Mouse (Mus musculus) MEL (cell line): ENCODE measurements around the gene Taar2. TPM values are rescaled to one million over a fixed set of nuclear protein-coding genes. Genes with fewer than 3 reads are reported as not detected.

Source experiments
- DNase-seq: peaks from one replicate; pipeline ENCODE4 v3.0.0; 2011; ENCODE audit warnings: low read depth, low spot score
- H3K27ac ChIP-seq: 2 replicates; pipeline ENCODE4 v1.5.1; 2012; ENCODE audit warnings: low read depth, mild to moderate bottlenecking, control low read depth, low read length, moderate library complexity; ENCODE audit not compliant: control insufficient read depth
- H3K27me3 ChIP-seq, 2 experiments: fragments of 150-350 bp in 1 of 2; sonication (generic) in 1 of 2; 2 replicates each; pipeline ENCODE4 v1.6.1; 2012; ENCODE audit warnings: low read length in 2 of 2, mild to moderate bottlenecking in 2 of 2, improper control_type of control experiment in 1 of 2, moderate library complexity in 1 of 2; ENCODE audit not compliant: insufficient read depth in 2 of 2, control insufficient read depth in 1 of 2
- H3K36me3 ChIP-seq, 2 experiments: 2 replicates each; pipeline ENCODE4 v1.6.1; 2012 to 2014; ENCODE audit warnings: low read length in 2 of 2, improper control_type of control experiment in 1 of 2, inconsistent platforms in 1 of 2, mild to moderate bottlenecking in 1 of 2; ENCODE audit not compliant: insufficient read depth in 2 of 2, control insufficient read depth in 1 of 2
- H3K4me1 ChIP-seq, 2 experiments: fragments of 150-350 bp in 1 of 2; sonication (generic) in 1 of 2; 2 replicates each; pipeline ENCODE4 v1.6.1; 2012; ENCODE audit warnings: low read length in 2 of 2, improper control_type of control experiment in 1 of 2, mild to moderate bottlenecking in 1 of 2; ENCODE audit not compliant: insufficient read depth in 2 of 2, control insufficient read depth in 1 of 2
- H3K4me3 ChIP-seq, 2 experiments: fragments of 150-350 bp in 1 of 2; sonication (generic) in 1 of 2; 2 replicates each; pipeline ENCODE4 v1.5.1; 2012; ENCODE audit warnings: low read depth in 2 of 2, low read length in 2 of 2, mild to moderate bottlenecking in 2 of 2, moderate library complexity in 2 of 2, control low read depth in 1 of 2, improper control_type of control experiment in 1 of 2; ENCODE audit not compliant: control insufficient read depth in 1 of 2, insufficient read depth in 1 of 2
- H3K79me2 ChIP-seq: 2 replicates; pipeline ENCODE4 v1.6.1; 2012; ENCODE audit warnings: mild to moderate bottlenecking, low read length, moderate library complexity; ENCODE audit not compliant: control insufficient read depth, poor library complexity, insufficient read depth
- H3K9ac ChIP-seq: 2 replicates; pipeline ENCODE4 v1.6.1; 2012; ENCODE audit warnings: low read depth, mild to moderate bottlenecking, control low read depth, low read length, moderate library complexity; ENCODE audit not compliant: control insufficient read depth, poor library complexity, severe bottlenecking
- H3K9me3 ChIP-seq: fragments of 150-350 bp; sonication (generic); replicated peaks from 2 replicates; pipeline ENCODE4 v1.6.1; 2012; ENCODE audit warnings: mild to moderate bottlenecking, low read length, improper control_type of control experiment, moderate library complexity; ENCODE audit not compliant: insufficient read depth
- CHD1 ChIP-seq: IDR thresholded peaks from 2 replicates; pipeline ENCODE4 v1.6.1; 2012; ENCODE audit warnings: low read depth, mild to moderate bottlenecking, inconsistent platforms, low read length, improper control_type of control experiment
- GABPA ChIP-seq: IDR thresholded peaks from 2 replicates; pipeline ENCODE4 v1.6.1; 2012; ENCODE audit warnings: low read depth, mild to moderate bottlenecking, inconsistent platforms, low read length, improper control_type of control experiment, moderate library complexity
- GATA1 ChIP-seq: IDR thresholded peaks from 2 replicates; pipeline ENCODE4 v1.6.1; 2011; ENCODE audit warnings: low read depth, low read length, improper control_type of control experiment
- HCFC1 ChIP-seq: IDR thresholded peaks from 2 replicates; pipeline ENCODE4 v1.6.1; 2012; ENCODE audit warnings: low read depth, mild to moderate bottlenecking, inconsistent platforms, low read length, improper control_type of control experiment, moderate library complexity
- JUND ChIP-seq: IDR thresholded peaks from 2 replicates; pipeline ENCODE4 v1.6.1; 2011; ENCODE audit warnings: low read depth, mild to moderate bottlenecking, improper control_type of control experiment, low read length
- MAZ ChIP-seq: IDR thresholded peaks from 2 replicates; pipeline ENCODE4 v1.6.1; 2012; ENCODE audit warnings: low read depth, mild to moderate bottlenecking, inconsistent platforms, low read length, improper control_type of control experiment
- NELFE ChIP-seq: IDR thresholded peaks from 2 replicates; pipeline ENCODE4 v1.6.1; 2011; ENCODE audit warnings: low read depth, low read length, improper control_type of control experiment
- NRF1 ChIP-seq: IDR thresholded peaks from 2 replicates; pipeline ENCODE4 v1.6.1; 2014; ENCODE audit warnings: low read depth, mild to moderate bottlenecking, inconsistent platforms, low read length, improper control_type of control experiment, moderate library complexity; ENCODE audit not compliant: poor library complexity, insufficient read depth, severe bottlenecking
- POLR2AphosphoS2 ChIP-seq: IDR thresholded peaks from 2 replicates; pipeline ENCODE4 v1.6.1; 2011; ENCODE audit warnings: low read length, improper control_type of control experiment
- POLR2AphosphoS5 ChIP-seq: IDR thresholded peaks from 2 replicates; pipeline ENCODE4 v1.6.1; 2012; ENCODE audit warnings: low read depth, borderline replicate concordance, mild to moderate bottlenecking, inconsistent platforms, low read length, moderate library complexity, mixed read lengths
- RCOR1 ChIP-seq: IDR thresholded peaks from 2 replicates; pipeline ENCODE4 v1.6.1; 2012; ENCODE audit warnings: low read depth, mild to moderate bottlenecking, inconsistent platforms, low read length, improper control_type of control experiment
- SIN3A ChIP-seq: IDR thresholded peaks from 2 replicates; pipeline ENCODE4 v1.6.1; 2012; ENCODE audit warnings: low read length, improper control_type of control experiment, inconsistent platforms
- TAL1 ChIP-seq: IDR thresholded peaks from 2 replicates; pipeline ENCODE4 v1.6.1; 2012; ENCODE audit warnings: mild to moderate bottlenecking, inconsistent platforms, low read length, moderate library complexity, mixed read lengths
- TCF12 ChIP-seq: IDR thresholded peaks from 2 replicates; pipeline ENCODE4 v1.6.1; 2014; ENCODE audit warnings: low read depth, mild to moderate bottlenecking, inconsistent platforms, low read length, improper control_type of control experiment, moderate library complexity
- polyA plus RNA-seq, 2 experiments: library from polyadenylated mRNA; stranded (reverse) in 1 of 2; unstranded in 1 of 2; fragments of >175 nt in 1 of 2; fragments of >200 nt in 1 of 2; gene quantifications; 2 replicates each; pipeline versions ENCODE4 v1.2.1 to v1.2.4; 2012; ENCODE audit warnings: low replicate concordance in 2 of 2, low read depth in 1 of 2; ENCODE audit not compliant: insufficient read length in 2 of 2, insufficient read depth in 1 of 2, missing spikeins in 1 of 2
- total RNA-seq: library from RNA; depleted of rRNA; stranded (reverse); fragments of 300-350 nt; gene quantifications from 2 replicates; pipeline ENCODE4 v1.2.3, GENCODE M21; 2012; rRNA removed

Gene Taar2
- total RNA-seq (not detected in 2 replicates), polyA plus RNA-seq (not detected)

GRCm38 (mm10) chr10:23938312-23938711 is at the start of gene Taar2:
Gene Taar2, plus strand, starts transcription at chr10:23938572.
- H3K79me2 ChIP-seq, result no peaks in the 10 kb centered on the region
- H3K27me3 ChIP-seq, result no peaks in the 10 kb centered on the region; a peak in 1 of 4 replicates
- no peak for DNase-seq
- no peak within 1 kb of the TSS for H3K4me3 ChIP-seq
- H3K9me3 ChIP-seq, result no peaks in the 10 kb centered on the region
- no peak within 1 kb of the TSS for H3K27ac ChIP-seq
- no peaks in the 10 kb centered on the region for H3K4me1 ChIP-seq
- H3K36me3 ChIP-seq, result no peaks in the 10 kb centered on the region
- H3K9ac ChIP-seq, result no peak within 1 kb of the TSS
- TF ChIP-seq TAL1 (no peak), NELFE (no peak), POLR2AphosphoS2 (no peak), GATA1 (no peak), CHD1 (no peak), JUND (no peak), GABPA (no peak), SIN3A (no peak)
- TF ChIP-seq, all 39 proteins: peak for 0

GRCm38 (mm10) chr10:23892987-23893386 is 45.4 kb upstream of the Taar2 start:
- no peaks in the 10 kb centered on the region for H3K27me3 ChIP-seq
- H3K4me1 ChIP-seq, result no peaks in the 10 kb centered on the region
- no peaks in the 10 kb centered on the region for H3K36me3 ChIP-seq
- H3K9me3 ChIP-seq, result no peaks in the 10 kb centered on the region
- H3K27ac ChIP-seq, result no peak overlapping the region
- H3K9ac ChIP-seq, result no peak overlapping the region
- no peaks in the 10 kb centered on the region for H3K79me2 ChIP-seq
- no peak for TF ChIP-seq NRF1
- no peak for TF ChIP-seq HCFC1
- no peak for TF ChIP-seq TCF12
- TF ChIP-seq, all 39 proteins: peak for 0
- H3K4me3 ChIP-seq, result no peak overlapping the region
- no peak for DNase-seq

GRCm38 (mm10) chr10:23894601-23895349 is 43.6 kb upstream of the Taar2 start, which contains the start of gene Vnn1:
Gene Vnn1, plus strand, starts transcription at chr10:23894688.
- H3K9ac ChIP-seq, result no peak within 1 kb of the TSS
- H3K27me3 ChIP-seq, result no peaks in the 10 kb centered on the region
- H3K9me3 ChIP-seq, result no peaks in the 10 kb centered on the region
- no peak within 1 kb of the TSS for H3K27ac ChIP-seq
- TF ChIP-seq POLR2AphosphoS2 (no peak), RCOR1 (no peak), POLR2AphosphoS5 (no peak), MAZ (no peak)
- H3K4me1 ChIP-seq, result no peaks in the 10 kb centered on the region
- no peaks in the 10 kb centered on the region for H3K79me2 ChIP-seq
- no peak for DNase-seq
- H3K4me3 ChIP-seq, result no peak within 1 kb of the TSS
- H3K36me3 ChIP-seq, result no peaks in the 10 kb centered on the region
